8 mouse cellular contexts compared by ENCODE assay signal in genomic region chr6:128839921-128840320, GRCm38 (mm10). TPM values are rescaled to one million over a fixed set of nuclear protein-coding genes. Genes with fewer than 3 reads are reported as not detected.
DNase-seq lines count a peak whose midpoint lies in the region; ATAC-seq lines count a peak whose summit lies in the region.

No protein-coding gene starts in this region.

- ATAC-seq in heart, embryonic 13.5 days (ENCODE audit: extremely low read depth, insufficient number of reproducible peaks, low FRiP score, low TSS enrichment): no peak
- ATAC-seq in hindbrain, embryonic 16.5 days: no peak
- no peak for ATAC-seq in midbrain, embryonic 14.5 days (ENCODE audit: low FRiP score, low TSS enrichment)

- intact Hi-C loops in heart, postnatal 25 days (cut with DNase I): loop anchor here (2.0 kb wide), 2 partner anchors 75 to 105 kb away; no protein-coding TSS in a partner anchor

- H3K27ac ChIP-seq in heart, embryonic 13.5 days (replicated peaks): peak overlapping the region; percentile 92; the same call in 1 of the 2 replicates
- peak overlapping the region; percentile 87 for H3K27ac ChIP-seq in hindbrain, embryonic 16.5 days (ENCODE audit: low read depth, low read length)
- H3K27ac ChIP-seq in midbrain, embryonic 14.5 days (replicated peaks; ENCODE audit: low read depth, low read length): no peak overlapping the region

- peak overlapping the region; percentile 94; the same call in 1 of the 2 replicates for H3K9ac ChIP-seq in heart, embryonic 13.5 days
- H3K9ac ChIP-seq in hindbrain, embryonic 16.5 days (ENCODE audit: low read depth, low read length): no peak overlapping the region
- H3K9ac ChIP-seq in midbrain, embryonic 14.5 days (replicated peaks; ENCODE audit: low read length): no peak overlapping the region

- H3K9me3 ChIP-seq in heart, embryonic 13.5 days: no peaks in the 10 kb centered on the region
- H3K9me3 ChIP-seq in hindbrain, embryonic 16.5 days (ENCODE audit: control insufficient read depth, low read length): no peaks in the 10 kb centered on the region
- no peaks in the 10 kb centered on the region for H3K9me3 ChIP-seq in midbrain, embryonic 14.5 days (ENCODE audit: control insufficient read depth, low read length)

- DNase-seq in heart, postnatal 25 days (ENCODE audit: low spot score): no peak
- DNase-seq in brain, adult 2 months (ENCODE audit: low read depth, low spot score): peak; percentile 23
- no peak for DNase-seq in midbrain, embryonic 14.5 days
- DNase-seq in urinary bladder, postnatal 10 days (ENCODE audit: low spot score): no peak
- no peak for DNase-seq in adrenal gland, adult 18-20 months (ENCODE audit: low spot score in 2 of 2)
- no peak for DNase-seq in kidney, postnatal 10 days

- 59% methylated on average over 7 of the region's 7 CpGs for WGBS in heart, embryonic 13.5 days
- 83% methylated on average over 7 of the region's 7 CpGs for WGBS in hindbrain, embryonic 16.5 days
- WGBS in midbrain, embryonic 14.5 days: 64% methylated on average over 7 of the region's 7 CpGs

- H3K36me3 ChIP-seq in heart, embryonic 13.5 days: no peaks in the 10 kb centered on the region
- no peaks in the 10 kb centered on the region for H3K36me3 ChIP-seq in hindbrain, embryonic 16.5 days (ENCODE audit: control insufficient read depth, insufficient read depth, low read length)
- no peaks in the 10 kb centered on the region for H3K36me3 ChIP-seq in midbrain, embryonic 14.5 days (ENCODE audit: control insufficient read depth, insufficient read depth, low read length)

- peak overlapping the region; percentile 89 for H3K4me2 ChIP-seq in heart, embryonic 13.5 days
- peak overlapping the region; percentile 85 for H3K4me2 ChIP-seq in hindbrain, embryonic 16.5 days (ENCODE audit: low read length)
- peak overlapping the region; percentile 67 for H3K4me2 ChIP-seq in midbrain, embryonic 14.5 days (ENCODE audit: low read length)

- peak overlapping the region; percentile 70 for H3K4me3 ChIP-seq in heart, embryonic 13.5 days
- peak overlapping the region; percentile 62 for H3K4me3 ChIP-seq in hindbrain, embryonic 16.5 days (ENCODE audit: low read length)
- H3K4me3 ChIP-seq in midbrain, embryonic 14.5 days (replicated peaks; ENCODE audit: low read depth, low read length): peak overlapping the region; percentile 80

- no peaks in the 10 kb centered on the region for H3K27me3 ChIP-seq in heart, embryonic 13.5 days (replicated peaks)
- no peaks in the 10 kb centered on the region for H3K27me3 ChIP-seq in hindbrain, embryonic 16.5 days (replicated peaks; ENCODE audit: control insufficient read depth, insufficient read depth, low read length)
- no peaks in the 10 kb centered on the region for H3K27me3 ChIP-seq in midbrain, embryonic 14.5 days (ENCODE audit: control insufficient read depth, insufficient read depth, low read length)

- peaks cover 29% of the 10 kb centered on the region for H3K4me1 ChIP-seq in heart, embryonic 13.5 days
- peaks cover 12% of the 10 kb centered on the region; the same call in 1 of the 2 replicates for H3K4me1 ChIP-seq in hindbrain, embryonic 16.5 days (ENCODE audit: control insufficient read depth, insufficient read depth, low read depth, low read length)
- peaks cover 13% of the 10 kb centered on the region; the same call in 1 of the 2 replicates for H3K4me1 ChIP-seq in midbrain, embryonic 14.5 days (ENCODE audit: control insufficient read depth, insufficient read depth, low read length)

RNA-seq across cellular contexts. Expression of gene Klrb1b, which starts 13.8 kb away (rescaled TPM):
- polyA plus RNA-seq in heart, embryonic 13.5 days (2015; fragmentation: Nextera tagmentation; extraction: Ambion mirVana): not detected in 2 replicates
- under 1 TPM in 1 of 2 experiments, not detected in 1; 0.10 TPM for total RNA-seq in heart, postnatal 25 days (2021)
- polyA plus RNA-seq in hindbrain, embryonic 16.5 days (2015; fragmentation: Nextera tagmentation; extraction: Ambion mirVana): not detected in 2 replicates
- polyA plus RNA-seq in midbrain, embryonic 14.5 days (2014; fragmentation: Nextera tagmentation; extraction: Ambion mirVana): 0.09 and 0.14 TPM in 2 replicates
- 1 to 10 TPM in 1 of 2 experiments, under 1 TPM in 1; 0.90 to 1.3 TPM for total RNA-seq in adrenal gland, adult 18-20 months (2021)

RNA-seq across cellular contexts. Expression of gene Gm44511, which starts 13.8 kb away (rescaled TPM):
- polyA plus RNA-seq in heart, embryonic 13.5 days (2015; fragmentation: Nextera tagmentation; extraction: Ambion mirVana): not detected in 2 replicates
- total RNA-seq in heart, postnatal 25 days (2021): not detected
- not detected in 2 replicates for polyA plus RNA-seq in hindbrain, embryonic 16.5 days (2015; fragmentation: Nextera tagmentation; extraction: Ambion mirVana)
- not detected in 2 replicates for polyA plus RNA-seq in midbrain, embryonic 14.5 days (2014; fragmentation: Nextera tagmentation; extraction: Ambion mirVana)
- not detected for total RNA-seq in adrenal gland, adult 18-20 months (2021)

RNA-seq across cellular contexts. Expression of gene Clec2i, which starts 47.5 kb away (rescaled TPM):
- polyA plus RNA-seq in heart, embryonic 13.5 days (2015; fragmentation: Nextera tagmentation; extraction: Ambion mirVana): not detected in 2 replicates
- under 1 TPM in 1 of 2 experiments, not detected in 1; 0.23 TPM for total RNA-seq in heart, postnatal 25 days (2021)
- not detected in 2 replicates for polyA plus RNA-seq in hindbrain, embryonic 16.5 days (2015; fragmentation: Nextera tagmentation; extraction: Ambion mirVana)
- polyA plus RNA-seq in midbrain, embryonic 14.5 days (2014; fragmentation: Nextera tagmentation; extraction: Ambion mirVana): not detected in 2 replicates
- total RNA-seq in adrenal gland, adult 18-20 months (2021): under 1 TPM; 0.29 to 0.33 TPM

RNA-seq across cellular contexts. Expression of gene Klrb1c, which starts 50.9 kb away (rescaled TPM):
- 0.15 TPM in 1 of 2 replicates, not detected in the other for polyA plus RNA-seq in heart, embryonic 13.5 days (2015; fragmentation: Nextera tagmentation; extraction: Ambion mirVana)
- total RNA-seq in heart, postnatal 25 days (2021): under 1 TPM in 1 of 2 experiments, not detected in 1; 0.28 TPM
- polyA plus RNA-seq in hindbrain, embryonic 16.5 days (2015; fragmentation: Nextera tagmentation; extraction: Ambion mirVana): 0.11 and 0.15 TPM in 2 replicates
- not detected in 2 replicates for polyA plus RNA-seq in midbrain, embryonic 14.5 days (2014; fragmentation: Nextera tagmentation; extraction: Ambion mirVana)
- under 1 TPM; 0.60 to 0.67 TPM for total RNA-seq in adrenal gland, adult 18-20 months (2021)

RNA-seq across cellular contexts. Expression of gene BC035044, which starts 51.0 kb away (rescaled TPM):
- 0.45 and 0.60 TPM in 2 replicates for polyA plus RNA-seq in heart, embryonic 13.5 days (2015; fragmentation: Nextera tagmentation; extraction: Ambion mirVana)
- under 1 TPM; 0.28 to 0.42 TPM for total RNA-seq in heart, postnatal 25 days (2021)
- 0.49 and 0.72 TPM in 2 replicates for polyA plus RNA-seq in hindbrain, embryonic 16.5 days (2015; fragmentation: Nextera tagmentation; extraction: Ambion mirVana)
- 0.19 and 0.36 TPM in 2 replicates for polyA plus RNA-seq in midbrain, embryonic 14.5 days (2014; fragmentation: Nextera tagmentation; extraction: Ambion mirVana)
- under 1 TPM in 1 of 2 experiments, not detected in 1; 0.93 TPM for total RNA-seq in adrenal gland, adult 18-20 months (2021)
